Mouse (Mus musculus) midbrain, embryonic 10.5 days (tissue): Measurements from ENCODE around the gene Nipbl. TPM values are rescaled to one million over a fixed set of nuclear protein-coding genes. Genes with fewer than 3 reads are reported as not detected.

Source experiments
- DNase-seq: peaks from one replicate; pipeline ENCODE4 v3.0.0-alpha.2; 2017; ENCODE audit warnings: low spot score
- H3K27ac ChIP-seq: fragments of 300-500 bp; sonication (generic); replicated peaks from 2 replicates; pipeline ENCODE4 v1.5.1; 2016; ENCODE audit warnings: mild to moderate bottlenecking
- H3K27me3 ChIP-seq: fragments of 300-500 bp; sonication (generic); 2 replicates; pipeline ENCODE4 v1.6.1; 2016; ENCODE audit warnings: low read depth, mild to moderate bottlenecking; ENCODE audit not compliant: poor library complexity, severe bottlenecking
- H3K36me3 ChIP-seq: fragments of 300-500 bp; sonication (generic); 2 replicates; pipeline ENCODE4 v1.6.1; 2016; ENCODE audit warnings: mild to moderate bottlenecking, moderate library complexity
- H3K4me1 ChIP-seq: fragments of 300-500 bp; sonication (generic); 2 replicates; pipeline ENCODE4 v1.6.1; 2016
- H3K4me3 ChIP-seq: fragments of 300-500 bp; sonication (generic); 2 replicates; pipeline ENCODE4 v1.5.1; 2016; ENCODE audit warnings: mild to moderate bottlenecking, moderate library complexity
- H3K9me3 ChIP-seq: fragments of 300-500 bp; sonication (generic); replicated peaks from 2 replicates; pipeline ENCODE4 v1.6.1; 2016; ENCODE audit warnings: mild to moderate bottlenecking
- WGBS: fragments of 180-500 bp; shearing (Covaris S2); methylation state at CpG from one replicate; pipeline ENCODE4 v1.1.7; 2016; 5-methylcytosine and 5-hydroxymethylcytosine counted together
- polyA plus RNA-seq: library from polyadenylated mRNA; unstranded; fragments of >200 nt; fragmentation: Nextera tagmentation; extraction: Ambion mirVana; gene quantifications from 2 replicates; pipeline ENCODE4 v1.2.1, GENCODE M21; 2016

Gene Nipbl
- polyA plus RNA-seq, 1 experiment from 2014 or later = 15.8 TPM

GRCm38 (mm10) chr15:8324833-8325232 is 119.4 kb downstream of the Nipbl start:
- Histone ChIP-seq H3K9me3 (no peaks in the 10 kb centered on the region), H3K27me3 (no peaks in the 10 kb centered on the region), H3K36me3 (peaks cover 93% of the 10 kb centered on the region), H3K27ac (no peak overlapping the region), H3K4me1 (no peaks in the 10 kb centered on the region), H3K4me3 (no peak overlapping the region)
- WGBS = 93% methylated on average over 2 of the region's 2 CpGs
- no peak for DNase-seq

GRCm38 (mm10) chr15:8324061-8324460 is 120.2 kb downstream of the Nipbl start:
- Histone ChIP-seq H3K27me3 (no peaks in the 10 kb centered on the region), H3K4me3 (no peak overlapping the region), H3K27ac (no peak overlapping the region), H3K4me1 (no peaks in the 10 kb centered on the region), H3K36me3 (peaks cover 93% of the 10 kb centered on the region), H3K9me3 (no peaks in the 10 kb centered on the region)
- no peak for DNase-seq
- 96% methylated on average over 4 of the region's 4 CpGs for WGBS

GRCm38 (mm10) chr15:8321491-8321890 is 122.8 kb downstream of the Nipbl start:
- Histone ChIP-seq H3K9me3 (no peaks in the 10 kb centered on the region), H3K36me3 (peaks cover 89% of the 10 kb centered on the region)

GRCm38 (mm10) chr15:8319191-8319590 is 125.1 kb downstream of the Nipbl start:
- DNase-seq = no peak
- no peak overlapping the region for H3K27ac ChIP-seq
- H3K9me3 ChIP-seq = no peaks in the 10 kb centered on the region
- no peaks in the 10 kb centered on the region for H3K4me1 ChIP-seq
- no peaks in the 10 kb centered on the region for H3K27me3 ChIP-seq
- WGBS = 93% methylated on average over 5 of the region's 5 CpGs
- peaks cover 79% of the 10 kb centered on the region for H3K36me3 ChIP-seq
- no peak overlapping the region for H3K4me3 ChIP-seq

More at GRCm38 (mm10) chr15:8321491-8321890, 122.8 kb downstream of the Nipbl start:
- Histone ChIP-seq H3K4me1 (no peaks in the 10 kb centered on the region), H3K4me3 (no peak overlapping the region), H3K27ac (no peak overlapping the region), H3K27me3 (no peaks in the 10 kb centered on the region)
- 95% methylated on average over 5 of the region's 5 CpGs for WGBS
- DNase-seq = no peak

- H3K36me3 ChIP-seq = peaks cover 75% of the 10 kb centered on the region
- WGBS = 91% methylated on average over 4 of the region's 4 CpGs
- no peaks in the 10 kb centered on the region for H3K4me1 ChIP-seq
- no peak overlapping the region for H3K4me3 ChIP-seq
- no peak overlapping the region for H3K27ac ChIP-seq
- no peak for DNase-seq
- H3K9me3 ChIP-seq = no peaks in the 10 kb centered on the region
- no peaks in the 10 kb centered on the region for H3K27me3 ChIP-seq
Measured at GRCm38 (mm10) chr15:8317381-8317780, 126.9 kb downstream of the Nipbl start.

- WGBS = 88% methylated on average over 1 of the region's 1 CpGs
- Histone ChIP-seq H3K4me1 (no peaks in the 10 kb centered on the region), H3K4me3 (no peak overlapping the region), H3K27ac (no peak overlapping the region), H3K27me3 (no peaks in the 10 kb centered on the region), H3K36me3 (peaks cover 96% of the 10 kb centered on the region), H3K9me3 (no peaks in the 10 kb centered on the region)
- DNase-seq = no peak
Measured at GRCm38 (mm10) chr15:8305474-8305873, 138.8 kb downstream of the Nipbl start.

- Histone ChIP-seq H3K4me1 (no peaks in the 10 kb centered on the region), H3K27me3 (no peaks in the 10 kb centered on the region), H3K27ac (no peak overlapping the region), H3K4me3 (no peak overlapping the region), H3K36me3 (peaks cover 97% of the 10 kb centered on the region), H3K9me3 (no peaks in the 10 kb centered on the region)
- DNase-seq = no peak
- WGBS = 95% methylated on average over 10 of the region's 10 CpGs
Measured at GRCm38 (mm10) chr15:8302944-8303343, 141.3 kb downstream of the Nipbl start.

- Histone ChIP-seq H3K4me1 (no peaks in the 10 kb centered on the region), H3K4me3 (no peak overlapping the region), H3K27me3 (no peaks in the 10 kb centered on the region), H3K27ac (no peak overlapping the region), H3K36me3 (peaks cover 96% of the 10 kb centered on the region), H3K9me3 (no peaks in the 10 kb centered on the region)
- no peak for DNase-seq
- 95% methylated on average over 6 of the region's 6 CpGs for WGBS
Measured at GRCm38 (mm10) chr15:8294150-8294549, 150.1 kb downstream of the Nipbl start.

GRCm38 (mm10) chr15:8291251-8291650 is 153.0 kb downstream of the Nipbl start:
- no peaks in the 10 kb centered on the region for H3K9me3 ChIP-seq

GRCm38 (mm10) chr15:8282155-8282554 is 162.1 kb downstream of the Nipbl start:
- no peak for DNase-seq
- Histone ChIP-seq H3K36me3 (no peaks in the 10 kb centered on the region), H3K4me1 (peaks cover 9% of the 10 kb centered on the region), H3K27me3 (no peaks in the 10 kb centered on the region), H3K4me3 (no peak overlapping the region), H3K27ac (no peak overlapping the region), H3K9me3 (no peaks in the 10 kb centered on the region)
- WGBS = 98% methylated on average over 2 of the region's 2 CpGs

More at GRCm38 (mm10) chr15:8291251-8291650, 153.0 kb downstream of the Nipbl start:
- Histone ChIP-seq H3K4me1 (no peaks in the 10 kb centered on the region), H3K4me3 (no peak overlapping the region), H3K36me3 (peaks cover 67% of the 10 kb centered on the region), H3K27me3 (no peaks in the 10 kb centered on the region), H3K27ac (no peak overlapping the region)
- 95% methylated on average over 14 of the region's 14 CpGs for WGBS
- DNase-seq = no peak

GRCm38 (mm10) chr15:8281701-8282100 is 162.6 kb downstream of the Nipbl start:
- Histone ChIP-seq H3K27ac (no peak overlapping the region), H3K9me3 (no peaks in the 10 kb centered on the region), H3K36me3 (no peaks in the 10 kb centered on the region), H3K27me3 (no peaks in the 10 kb centered on the region), H3K4me3 (no peak overlapping the region), H3K4me1 (peaks cover 9% of the 10 kb centered on the region)
- no peak for DNase-seq
- 88% methylated on average over 7 of the region's 7 CpGs for WGBS

GRCm38 (mm10) chr15:8279929-8280610 is 164.2 kb downstream of the Nipbl start:
- H3K36me3 ChIP-seq = 0 out of 2 replicates have a peak, but pooled peaks cover under 1% of the 10 kb centered on the region
- DNase-seq = no peak
- H3K4me1 ChIP-seq = peaks cover 9% of the 10 kb centered on the region
- no peaks in the 10 kb centered on the region for H3K27me3 ChIP-seq
- 81% methylated on average over 20 of the region's 20 CpGs for WGBS
- H3K27ac ChIP-seq = peak overlapping the region; percentile 56; the same call in 1 of the 2 replicates
- peak overlapping the region; percentile 44 for H3K4me3 ChIP-seq
- H3K9me3 ChIP-seq = peaks cover 10% of the 10 kb centered on the region; the same call in 1 of the 2 replicates

GRCm38 (mm10) chr15:8279320-8279779 is 164.9 kb downstream of the Nipbl start:
- 45% methylated on average over 17 of the region's 17 CpGs for WGBS

More at GRCm38 (mm10) chr15:8279320-8279779, 164.9 kb downstream of the Nipbl start:
- H3K4me3 ChIP-seq = peak overlapping the region; percentile 44
- H3K36me3 ChIP-seq = peaks cover 7% of the 10 kb centered on the region; the same call in 1 of the 2 replicates
- peak; percentile 30 for DNase-seq
- H3K27me3 ChIP-seq = no peaks in the 10 kb centered on the region
- peaks cover 9% of the 10 kb centered on the region for H3K4me1 ChIP-seq
- H3K27ac ChIP-seq = peak overlapping the region; percentile 71
- peaks cover 15% of the 10 kb centered on the region; the same call in 1 of the 2 replicates for H3K9me3 ChIP-seq
